Mouse (Mus musculus): Measurements from ENCODE around the gene Cwc22. TPM values are rescaled to one million over a fixed set of nuclear protein-coding genes. Genes with fewer than 3 reads are reported as not detected.

The Cwc22 gene
- polyA plus RNA-seq, 2 experiments = 11.0 to 15.8 TPM

DNA sequence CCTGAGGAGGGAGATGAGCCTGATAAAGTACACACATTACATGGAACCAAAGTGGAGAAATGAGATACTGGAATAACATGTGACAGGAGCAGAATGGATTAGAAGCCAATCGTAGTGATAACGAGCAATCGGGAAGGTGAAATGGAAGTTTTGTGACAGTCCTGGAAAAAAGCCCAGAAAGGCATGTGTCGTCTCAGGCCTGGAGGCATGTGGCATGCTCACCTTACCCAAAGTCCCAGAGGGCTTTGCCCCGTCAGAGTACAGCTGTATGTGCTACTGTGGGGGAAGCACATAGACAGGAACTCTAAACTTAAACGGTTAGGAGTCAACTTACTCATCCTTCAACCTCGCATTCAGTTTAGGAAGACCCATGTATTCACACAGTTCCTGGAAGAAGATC, 41.2 kb downstream of the Cwc22 start:
- DNase-seq (ENCODE audit: low read depth in 3 of 3, low spot score in 3 of 3) = no peak
- Histone ChIP-seq H3K4me1 (replicated peaks; ENCODE audit: control insufficient read depth in 2 of 2, insufficient read depth in 2 of 2, low read length in 1 of 2) (no peaks in the 10 kb centered on the region), H3K36me3 (replicated peaks; ENCODE audit: control insufficient read depth, insufficient read depth, low read depth) (peaks cover 22% of the 10 kb centered on the region), H3K4me2 (ENCODE audit: low read depth) (no peak overlapping the region), H3K27ac (no peak overlapping the region), H3K9me3 (ENCODE audit: control insufficient read depth, low read length) (no peaks in the 10 kb centered on the region), H3K27me3 (ENCODE audit: control insufficient read depth, insufficient read depth, low read length) (no peaks in the 10 kb centered on the region), H3K4me3 (ENCODE audit: insufficient read depth in 1 of 2, low read depth in 2 of 2, low read length in 2 of 2) (no peak overlapping the region), H3K9ac (replicated peaks) (no peak overlapping the region)
- 88% methylated on average over 7 of the region's 7 CpGs for WGBS (ENCODE audit: insufficient replicate concordance)
- no peak for ATAC-seq (ENCODE audit: insufficient read depth)
- TF ChIP-seq CTCF (IDR thresholded peaks at IDR 0.05; ENCODE audit: low read depth) = no peak
- TF ChIP-seq EP300 (IDR thresholded peaks at IDR 0.05; ENCODE audit: low read depth) = no peak

DNA sequence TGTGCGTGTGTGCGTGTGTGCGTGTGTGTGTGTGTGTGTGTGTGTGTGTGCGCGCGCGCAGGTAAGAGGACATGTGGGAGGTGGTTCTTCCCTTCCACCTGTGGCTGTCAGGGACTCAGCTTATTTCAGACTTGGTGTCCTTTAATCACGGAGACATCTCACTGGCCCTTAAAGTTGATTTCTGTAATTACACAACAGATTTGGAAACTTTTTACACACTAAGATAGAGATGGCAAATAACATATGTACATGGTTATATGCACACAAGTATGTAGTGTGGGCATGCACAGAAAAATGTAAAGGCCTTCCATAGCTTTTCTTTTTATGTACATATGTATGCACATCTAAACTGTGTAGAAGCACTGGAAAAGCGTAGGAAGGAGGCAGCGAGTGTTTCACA, 41.7 kb downstream of the Cwc22 start:
- 85% methylated on average over 10 of the region's 10 CpGs for WGBS (ENCODE audit: insufficient replicate concordance)
- Histone ChIP-seq H3K27ac (no peak overlapping the region), H3K9me3 (ENCODE audit: control insufficient read depth, low read length) (no peaks in the 10 kb centered on the region), H3K36me3 (replicated peaks; ENCODE audit: control insufficient read depth, insufficient read depth, low read depth) (peaks cover 22% of the 10 kb centered on the region), H3K4me3 (ENCODE audit: insufficient read depth in 1 of 2, low read depth in 2 of 2, low read length in 2 of 2) (no peak overlapping the region), H3K4me2 (ENCODE audit: low read depth) (no peak overlapping the region), H3K27me3 (ENCODE audit: control insufficient read depth, insufficient read depth, low read length) (no peaks in the 10 kb centered on the region), H3K9ac (replicated peaks) (no peak overlapping the region), H3K4me1 (replicated peaks; ENCODE audit: control insufficient read depth in 2 of 2, insufficient read depth in 2 of 2, low read length in 1 of 2) (no peaks in the 10 kb centered on the region)
- DNase-seq (ENCODE audit: low read depth in 3 of 3, low spot score in 3 of 3) = no peak
- ATAC-seq (ENCODE audit: insufficient read depth) = no peak
- TF ChIP-seq CTCF (IDR thresholded peaks at IDR 0.05; ENCODE audit: low read depth) (no peak), EP300 (IDR thresholded peaks at IDR 0.05; ENCODE audit: low read depth) (no peak)

DNA sequence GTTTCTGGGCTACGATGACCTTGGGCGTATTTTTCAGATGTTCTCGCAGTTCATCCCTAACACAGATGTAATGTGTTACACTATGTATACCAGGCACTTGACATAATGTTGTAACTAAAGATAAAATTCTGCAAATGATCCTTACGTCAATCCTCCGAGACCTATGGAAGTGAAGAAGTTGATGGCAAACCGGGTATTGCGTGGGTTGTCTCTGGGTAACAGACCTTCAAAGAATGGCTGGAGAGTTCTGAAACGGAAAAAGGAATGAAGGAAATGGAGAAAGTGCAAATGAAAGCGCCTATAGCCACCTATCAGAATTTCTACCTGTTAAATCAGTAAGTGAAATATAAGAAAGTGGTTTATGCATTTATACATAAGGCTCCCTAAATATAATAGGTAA, 42.2 kb downstream of the Cwc22 start:
- ATAC-seq (ENCODE audit: insufficient read depth) (no peak), DNase-seq (ENCODE audit: low read depth in 3 of 3, low spot score in 3 of 3) (no peak)
- 86% methylated on average over 9 of the region's 9 CpGs for WGBS (ENCODE audit: insufficient replicate concordance)
- no peak overlapping the region for H3K9ac ChIP-seq (replicated peaks)
- H3K36me3 ChIP-seq (replicated peaks; ENCODE audit: control insufficient read depth, insufficient read depth, low read depth) = peaks cover 22% of the 10 kb centered on the region
- TF ChIP-seq CTCF (IDR thresholded peaks at IDR 0.05; ENCODE audit: low read depth) (no peak), EP300 (IDR thresholded peaks at IDR 0.05; ENCODE audit: low read depth) (no peak)
- no peak overlapping the region for H3K4me3 ChIP-seq (ENCODE audit: insufficient read depth in 1 of 2, low read depth in 2 of 2, low read length in 2 of 2)
- H3K4me2 ChIP-seq (ENCODE audit: low read depth) = no peak overlapping the region
- H3K9me3 ChIP-seq (ENCODE audit: control insufficient read depth, low read length) = no peaks in the 10 kb centered on the region
- H3K27me3 ChIP-seq (ENCODE audit: control insufficient read depth, insufficient read depth, low read length) = no peaks in the 10 kb centered on the region
- H3K4me1 ChIP-seq (replicated peaks; ENCODE audit: control insufficient read depth in 2 of 2, insufficient read depth in 2 of 2, low read length in 1 of 2) = no peaks in the 10 kb centered on the region
- H3K27ac ChIP-seq = no peak overlapping the region

- WGBS (ENCODE audit: insufficient replicate concordance) = 79% methylated on average over 3 of the region's 3 CpGs
- DNase-seq (ENCODE audit: low read depth in 3 of 3, low spot score in 3 of 3) (no peak), ATAC-seq (ENCODE audit: insufficient read depth) (no peak)
- no peak overlapping the region for H3K4me3 ChIP-seq (ENCODE audit: insufficient read depth in 1 of 2, low read depth in 2 of 2, low read length in 2 of 2)
- H3K4me1 ChIP-seq (replicated peaks; ENCODE audit: control insufficient read depth in 2 of 2, insufficient read depth in 2 of 2, low read length in 1 of 2) = no peaks in the 10 kb centered on the region
- peaks cover 22% of the 10 kb centered on the region for H3K36me3 ChIP-seq (replicated peaks; ENCODE audit: control insufficient read depth, insufficient read depth, low read depth)
- TF ChIP-seq CTCF (IDR thresholded peaks at IDR 0.05; ENCODE audit: low read depth) (no peak), EP300 (IDR thresholded peaks at IDR 0.05; ENCODE audit: low read depth) (no peak)
- no peak overlapping the region for H3K4me2 ChIP-seq (ENCODE audit: low read depth)
- H3K9ac ChIP-seq (replicated peaks) = no peak overlapping the region
- no peaks in the 10 kb centered on the region for H3K9me3 ChIP-seq (ENCODE audit: control insufficient read depth, low read length)
- H3K27me3 ChIP-seq (ENCODE audit: control insufficient read depth, insufficient read depth, low read length) = no peaks in the 10 kb centered on the region
- no peak overlapping the region for H3K27ac ChIP-seq
Measured at GRCm38 (mm10) chr2:77903098-77903497, 43.1 kb downstream of the Cwc22 start.

- Histone ChIP-seq H3K27me3 (ENCODE audit: control insufficient read depth, insufficient read depth, low read length) (no peaks in the 10 kb centered on the region), H3K4me2 (ENCODE audit: low read depth) (no peak overlapping the region), H3K36me3 (replicated peaks; ENCODE audit: control insufficient read depth, insufficient read depth, low read depth) (peaks cover 26% of the 10 kb centered on the region), H3K27ac (no peak overlapping the region), H3K4me3 (ENCODE audit: insufficient read depth in 1 of 2, low read depth in 2 of 2, low read length in 2 of 2) (no peak overlapping the region), H3K9ac (replicated peaks) (no peak overlapping the region), H3K9me3 (ENCODE audit: control insufficient read depth, low read length) (no peaks in the 10 kb centered on the region), H3K4me1 (replicated peaks; ENCODE audit: control insufficient read depth in 2 of 2, insufficient read depth in 2 of 2, low read length in 1 of 2) (no peaks in the 10 kb centered on the region)
- TF ChIP-seq CTCF (IDR thresholded peaks at IDR 0.05; ENCODE audit: low read depth) (no peak), EP300 (IDR thresholded peaks at IDR 0.05; ENCODE audit: low read depth) (no peak)
- 84% methylated on average over 5 of the region's 5 CpGs for WGBS (ENCODE audit: insufficient replicate concordance)
- no peak for DNase-seq (ENCODE audit: low read depth in 3 of 3, low spot score in 3 of 3)
- ATAC-seq (ENCODE audit: insufficient read depth) = no peak
Measured at GRCm38 (mm10) chr2:77901269-77901668, 44.9 kb downstream of the Cwc22 start.
